Mouse (Mus musculus) bone marrow, adult 2 months (tissue): ENCODE results near the gene Eps8l3.

Experiments used
- CTCF ChIP-seq: fragments of 200-500 bp; IDR thresholded peaks from 2 replicates; pipeline ENCODE4 v1.5.1; 2011; ENCODE audit warnings: low read length, control low read depth; ENCODE audit not compliant: control insufficient read depth, insufficient read depth
- POLR2A ChIP-seq: fragments of 200-500 bp; IDR thresholded peaks from 2 replicates; pipeline ENCODE4 v1.6.1; 2011; ENCODE audit warnings: low read depth, mild to moderate bottlenecking, control low read depth, low read length, borderline replicate concordance; ENCODE audit not compliant: control insufficient read depth

- TF ChIP-seq POLR2A: no peak
- TF ChIP-seq CTCF: no peak
These were observed 52.2 kb downstream of the Eps8l3 start for GRCm38 (mm10) chr3:107929243-107929642.
